Mouse (Mus musculus) stomach, embryonic 16.5 days (tissue): ENCODE results near the gene Gm49342. TPM values are rescaled to one million over a fixed set of nuclear protein-coding genes. Genes with fewer than 3 reads are reported as not detected.
"Not testable (repeated sequence)": the region's sequence is repeated elsewhere in the genome, so short reads cannot be mapped to it uniquely, and the experiment has no call there.

Experiments
- ATAC-seq: fragments of 200-750 bp; cut with Nextera tagmentation; 2 replicates; pipeline ENCODE4 v1.8.0; 2017; ENCODE audit warnings: moderate number of reproducible peaks, moderate TSS enrichment; ENCODE audit not compliant: insufficient read depth, low FRiP score
- H3K27ac ChIP-seq: fragments of 300-500 bp; sonication (generic); 2 replicates; pipeline ENCODE4 v1.5.1; 2014; ENCODE audit warnings: low read length
- H3K27me3 ChIP-seq: fragments of 300-500 bp; sonication (generic); 2 replicates; pipeline ENCODE4 v1.6.1; 2014; ENCODE audit warnings: low read length, control low read depth, mixed read lengths; ENCODE audit not compliant: control insufficient read depth, insufficient read depth
- H3K36me3 ChIP-seq: fragments of 300-500 bp; sonication (generic); 2 replicates; pipeline ENCODE4 v1.6.1; 2014; ENCODE audit warnings: low read length; ENCODE audit not compliant: control insufficient read depth, insufficient read depth
- H3K4me1 ChIP-seq: fragments of 300-500 bp; sonication (generic); 2 replicates; pipeline ENCODE4 v1.6.1; 2014; ENCODE audit warnings: low read length, control low read depth, mixed read lengths; ENCODE audit not compliant: control insufficient read depth, insufficient read depth
- H3K4me2 ChIP-seq: fragments of 300-500 bp; sonication (generic); 2 replicates; pipeline ENCODE4 v1.6.1; 2014; ENCODE audit warnings: low read depth, low read length, mixed read lengths
- H3K4me3 ChIP-seq: fragments of 300-500 bp; sonication (generic); replicated peaks from 2 replicates; pipeline ENCODE4 v1.5.1; 2014; ENCODE audit warnings: mild to moderate bottlenecking, low read length
- H3K9ac ChIP-seq: fragments of 300-500 bp; sonication (generic); 2 replicates; pipeline ENCODE4 v1.6.1; 2014; ENCODE audit warnings: low read length
- H3K9me3 ChIP-seq: fragments of 300-500 bp; sonication (generic); replicated peaks from 2 replicates; pipeline ENCODE4 v1.6.1; 2016; ENCODE audit warnings: low read length, control low read depth; ENCODE audit not compliant: control insufficient read depth
- WGBS: fragments of 180-500 bp; shearing (Covaris S2); extraction: QIAGEN DNeasy Blood & Tissue Kit; methylation state at CpG from one replicate; pipeline ENCODE4 v1.1.7; 2014; 5-methylcytosine and 5-hydroxymethylcytosine counted together
- polyA plus RNA-seq: library from polyadenylated mRNA; unstranded; fragments of >200 nt; fragmentation: Nextera tagmentation; extraction: Ambion mirVana; gene quantifications from 2 replicates; pipeline ENCODE4 v1.2.1, GENCODE M21; 2015

Gm49342 gene
- polyA plus RNA-seq, 1 experiment from 2014 or later = not detected

- H3K9me3 ChIP-seq, H3K27ac ChIP-seq, H3K9ac ChIP-seq, H3K4me3 ChIP-seq, H3K4me2 ChIP-seq, ATAC-seq, H3K27me3 ChIP-seq, H3K4me1 ChIP-seq, H3K36me3 ChIP-seq: not testable (repeated sequence)
Observed at GRCm38 (mm10) chr14:50905327-50905726, 39.0 kb upstream of the Gm49342 start.

- 73% methylated on average over 4 of the region's 4 CpGs for WGBS
- H3K27ac ChIP-seq = no peak overlapping the region
Observed at GRCm38 (mm10) chr14:50908126-50908525, 36.2 kb upstream of the Gm49342 start.

GRCm38 (mm10) chr14:50911356-50911755, 33.0 kb upstream of the Gm49342 start:
- H3K27ac ChIP-seq = no peak overlapping the region
- no peaks in the 10 kb centered on the region for H3K4me1 ChIP-seq
- H3K9ac ChIP-seq = no peak overlapping the region
- no peak for ATAC-seq
- WGBS = 48% methylated on average over 3 of the region's 3 CpGs
- H3K4me2 ChIP-seq = no peak overlapping the region
- H3K36me3 ChIP-seq = peaks cover 17% of the 10 kb centered on the region; the same call in 1 of the 2 replicates
- no peaks in the 10 kb centered on the region for H3K9me3 ChIP-seq
- no peaks in the 10 kb centered on the region for H3K27me3 ChIP-seq
- no peak overlapping the region for H3K4me3 ChIP-seq

More at GRCm38 (mm10) chr14:50908126-50908525, 36.2 kb upstream of the Gm49342 start:
- Histone ChIP-seq H3K4me1 (no peaks in the 10 kb centered on the region), H3K27me3 (no peaks in the 10 kb centered on the region), H3K9ac (no peak overlapping the region), H3K4me2 (no peak overlapping the region), H3K36me3 (peaks cover 10% of the 10 kb centered on the region; the same call in 1 of the 2 replicates), H3K9me3 (no peaks in the 10 kb centered on the region), H3K4me3 (no peak overlapping the region)
- ATAC-seq = no peak

- Histone ChIP-seq H3K27ac (peak overlapping the region; percentile 94; the same call in 1 of the 2 replicates), H3K4me3 (peak overlapping the region; percentile 95), H3K9ac (peak overlapping the region; percentile 87), H3K4me2 (peak overlapping the region; percentile 71), H3K36me3 (peaks cover 13% of the 10 kb centered on the region; the same call in 1 of the 2 replicates)
- H3K4me1 ChIP-seq, ATAC-seq, H3K9me3 ChIP-seq, H3K27me3 ChIP-seq: not testable (repeated sequence)
- WGBS = 63% methylated on average over 1 of the region's 1 CpGs
Observed at GRCm38 (mm10) chr14:50923437-50923836, 20.9 kb upstream of the Gm49342 start.

- Histone ChIP-seq H3K4me2 (peak within 1 kb of the TSS; percentile 71), H3K4me1 (peaks cover 10% of the 10 kb centered on the region), H3K27ac (peak within 1 kb of the TSS; percentile 94), H3K4me3 (peak within 1 kb of the TSS; percentile 95), H3K9ac (peak within 1 kb of the TSS; percentile 87), H3K9me3 (no peaks in the 10 kb centered on the region), H3K36me3 (peaks cover 19% of the 10 kb centered on the region; the same call in 1 of the 2 replicates), H3K27me3 (no peaks in the 10 kb centered on the region)
- WGBS = under 1% methylated on average over 57 of the region's 57 CpGs
- ATAC-seq = peak; percentile 96
Observed at GRCm38 (mm10) chr14:50924281-50925064, 19.8 kb upstream of the Gm49342 start, which contains the start of the genes Osgep and Apex1. Osgep (minus strand) TSS chr14:50924893. Apex1 (plus strand) TSS chr14:50924968.

- Histone ChIP-seq H3K4me1 (peaks cover 17% of the 10 kb centered on the region), H3K4me3 (peak overlapping the region; percentile 95), H3K36me3 (peaks cover 19% of the 10 kb centered on the region; the same call in 1 of the 2 replicates), H3K27ac (peak overlapping the region; percentile 94), H3K9me3 (no peaks in the 10 kb centered on the region), H3K4me2 (peak overlapping the region; percentile 71), H3K9ac (peak overlapping the region; percentile 87), H3K27me3 (no peaks in the 10 kb centered on the region)
- WGBS = 1% methylated on average over 38 of the region's 38 CpGs
- peak; percentile 20 for ATAC-seq
Observed at GRCm38 (mm10) chr14:50925111-50925920, 19.0 kb upstream of the Gm49342 start.

GRCm38 (mm10) chr14:50927366-50927765, 17.0 kb upstream of the Gm49342 start:
- 60% methylated on average over 3 of the region's 3 CpGs for WGBS
- Histone ChIP-seq H3K27ac (no peak overlapping the region), H3K9me3 (no peaks in the 10 kb centered on the region)

GRCm38 (mm10) chr14:50929951-50930350, 14.4 kb upstream of the Gm49342 start:
- WGBS = 10% methylated on average over 10 of the region's 10 CpGs
- Histone ChIP-seq H3K9ac (peak overlapping the region; percentile 98), H3K36me3 (peaks cover 19% of the 10 kb centered on the region; the same call in 1 of the 2 replicates), H3K4me1 (peaks cover 12% of the 10 kb centered on the region), H3K4me3 (peak overlapping the region; percentile 99), H3K27me3 (no peaks in the 10 kb centered on the region), H3K27ac (peak overlapping the region; percentile 96), H3K9me3 (no peaks in the 10 kb centered on the region), H3K4me2 (peak overlapping the region; percentile 83)
- ATAC-seq = no peak

More at GRCm38 (mm10) chr14:50927366-50927765, 17.0 kb upstream of the Gm49342 start:
- Histone ChIP-seq H3K9ac (no peak overlapping the region), H3K4me1 (peaks cover 17% of the 10 kb centered on the region), H3K4me2 (no peak overlapping the region), H3K36me3 (peaks cover 19% of the 10 kb centered on the region; the same call in 1 of the 2 replicates), H3K27me3 (no peaks in the 10 kb centered on the region), H3K4me3 (no peak overlapping the region)
- no peak for ATAC-seq
